Mouse (Mus musculus) forebrain, embryonic 11.5 days (tissue): ENCODE measurements around the gene Nek5. TPM values are rescaled to one million over a fixed set of nuclear protein-coding genes. Genes with fewer than 3 reads are reported as not detected.
A peak's percentile ranks its signal among the peaks of the same experiment; 100 is the strongest.

Experiments
- ATAC-seq: fragments of 200-750 bp; cut with Nextera tagmentation; replicated peaks from 2 replicates; pipeline ENCODE4 v1.8.0; 2017; ENCODE audit warnings: moderate TSS enrichment; ENCODE audit not compliant: low FRiP score
- DNase-seq: peaks from one replicate; pipeline ENCODE4 v3.0.0-alpha.2; 2017; ENCODE audit warnings: low spot score
- H3K27ac ChIP-seq: fragments of 300-500 bp; sonication (generic); 2 replicates; pipeline ENCODE4 v1.5.1; 2014; ENCODE audit warnings: low read depth, low read length
- H3K27me3 ChIP-seq: fragments of 300-500 bp; sonication (generic); 2 replicates; pipeline ENCODE4 v1.6.1; 2014; ENCODE audit warnings: mild to moderate bottlenecking, low read length, mixed read lengths; ENCODE audit not compliant: control insufficient read depth, insufficient read depth
- H3K36me3 ChIP-seq: fragments of 300-500 bp; sonication (generic); 2 replicates; pipeline ENCODE4 v1.6.1; 2014; ENCODE audit warnings: mild to moderate bottlenecking, low read length, moderate library complexity, mixed read lengths; ENCODE audit not compliant: control insufficient read depth, insufficient read depth
- H3K4me1 ChIP-seq: fragments of 300-500 bp; sonication (generic); replicated peaks from 2 replicates; pipeline ENCODE4 v1.6.1; 2014; ENCODE audit warnings: low read length, mixed read lengths; ENCODE audit not compliant: control insufficient read depth, insufficient read depth
- H3K4me2 ChIP-seq: fragments of 300-500 bp; sonication (generic); 2 replicates; pipeline ENCODE4 v1.6.1; 2014; ENCODE audit warnings: low read depth, mild to moderate bottlenecking, low read length, moderate library complexity, mixed read lengths; ENCODE audit not compliant: severe bottlenecking
- H3K4me3 ChIP-seq: fragments of 300-500 bp; sonication (generic); 2 replicates; pipeline ENCODE4 v1.5.1; 2014; ENCODE audit warnings: low read depth, low read length
- H3K9ac ChIP-seq: fragments of 300-500 bp; sonication (generic); 2 replicates; pipeline ENCODE4 v1.6.1; 2014; ENCODE audit warnings: low read length
- H3K9me3 ChIP-seq: fragments of 300-500 bp; sonication (generic); 2 replicates; pipeline ENCODE4 v1.6.1; 2016; ENCODE audit warnings: low read length, mixed read lengths; ENCODE audit not compliant: control insufficient read depth
- WGBS: fragments of 180-500 bp; shearing (Covaris S2); extraction: QIAGEN DNeasy Blood & Tissue Kit; methylation state at CpG from one replicate; pipeline ENCODE4 v1.1.7; 2014; 5-methylcytosine and 5-hydroxymethylcytosine counted together
- polyA plus RNA-seq: library from polyadenylated mRNA; unstranded; fragments of >200 nt; fragmentation: Nextera tagmentation; extraction: Ambion mirVana; gene quantifications from 2 replicates; pipeline ENCODE4 v1.2.1, GENCODE M21; 2014

Nek5 gene
- polyA plus RNA-seq, 1 experiment from 2014 or later: 0.24 TPM

- ATAC-seq (peak; percentile 75), DNase-seq (peak; percentile 73)
- no peaks in the 10 kb centered on the region for H3K4me1 ChIP-seq
- no peak overlapping the region for H3K27ac ChIP-seq
- H3K4me2 ChIP-seq: no peak overlapping the region
- no peak overlapping the region for H3K9ac ChIP-seq
- no peaks in the 10 kb centered on the region for H3K27me3 ChIP-seq
- no peak overlapping the region for H3K4me3 ChIP-seq
- no peaks in the 10 kb centered on the region for H3K9me3 ChIP-seq
- 77% methylated on average over 2 of the region's 2 CpGs for WGBS
- H3K36me3 ChIP-seq: no peaks in the 10 kb centered on the region
Observed at GRCm38 (mm10) chr8:22047699-22048464, 77.0 kb downstream of the Nek5 start.

DNA sequence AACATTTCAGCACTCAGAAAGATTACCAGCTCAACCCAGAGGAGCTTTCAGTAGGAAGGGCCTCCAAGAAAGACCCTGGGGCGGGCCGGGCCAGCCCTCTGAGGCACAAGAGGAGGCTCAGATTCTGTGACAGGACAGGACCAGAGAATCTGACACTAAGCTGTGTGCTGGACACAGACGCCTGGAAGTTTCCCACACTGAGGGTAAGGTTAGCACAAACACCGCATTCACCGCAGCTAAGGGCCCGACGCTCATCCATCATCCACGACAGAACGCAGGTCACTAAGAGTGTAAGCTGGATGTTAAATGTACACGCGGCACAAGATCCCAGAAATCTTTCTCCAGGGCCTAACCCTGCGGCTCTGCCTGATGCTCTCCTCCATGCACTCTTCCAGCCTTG lies 81.1 kb downstream of the Nek5 start:
- no peak overlapping the region for H3K27ac ChIP-seq
- no peak overlapping the region for H3K4me3 ChIP-seq
- no peak overlapping the region for H3K4me2 ChIP-seq
- H3K9ac ChIP-seq: no peak overlapping the region
- ATAC-seq (no peak), DNase-seq (no peak)
- no peaks in the 10 kb centered on the region for H3K36me3 ChIP-seq
- 72% methylated on average over 12 of the region's 12 CpGs for WGBS
- peaks cover 4% of the 10 kb centered on the region; the same call in 1 of the 2 replicates for H3K4me1 ChIP-seq
- H3K27me3 ChIP-seq: no peaks in the 10 kb centered on the region
- H3K9me3 ChIP-seq: no peaks in the 10 kb centered on the region

DNA sequence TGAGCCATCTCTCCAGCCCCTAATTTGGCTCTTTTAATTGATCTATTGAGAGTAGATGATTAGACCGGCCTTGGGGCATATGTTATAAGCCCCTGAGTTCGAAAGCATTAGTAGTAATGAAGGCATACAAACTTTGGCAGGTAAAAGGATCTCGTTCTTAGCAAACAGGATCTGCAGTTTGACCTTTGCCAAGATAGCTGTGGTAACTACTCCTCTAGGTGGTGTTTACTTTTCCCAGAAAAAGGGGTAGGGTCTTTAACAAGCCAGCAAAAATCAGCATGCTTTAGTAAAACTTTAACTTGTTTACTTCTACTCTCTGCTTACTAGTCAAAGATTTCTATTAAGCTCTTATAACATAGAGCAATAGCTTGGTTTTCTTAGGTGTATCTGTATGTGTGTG lies 82.3 kb downstream of the Nek5 start:
- H3K27ac ChIP-seq: no peak overlapping the region
- no peaks in the 10 kb centered on the region for H3K9me3 ChIP-seq
- H3K27me3 ChIP-seq: no peaks in the 10 kb centered on the region
- no peak overlapping the region for H3K4me2 ChIP-seq
- ATAC-seq: no peak
- DNase-seq: no peak
- WGBS: 86% methylated on average over 3 of the region's 3 CpGs
- no peak overlapping the region for H3K4me3 ChIP-seq
- no peak overlapping the region for H3K9ac ChIP-seq
- peaks cover 4% of the 10 kb centered on the region; the same call in 1 of the 2 replicates for H3K4me1 ChIP-seq
- no peaks in the 10 kb centered on the region for H3K36me3 ChIP-seq

DNA sequence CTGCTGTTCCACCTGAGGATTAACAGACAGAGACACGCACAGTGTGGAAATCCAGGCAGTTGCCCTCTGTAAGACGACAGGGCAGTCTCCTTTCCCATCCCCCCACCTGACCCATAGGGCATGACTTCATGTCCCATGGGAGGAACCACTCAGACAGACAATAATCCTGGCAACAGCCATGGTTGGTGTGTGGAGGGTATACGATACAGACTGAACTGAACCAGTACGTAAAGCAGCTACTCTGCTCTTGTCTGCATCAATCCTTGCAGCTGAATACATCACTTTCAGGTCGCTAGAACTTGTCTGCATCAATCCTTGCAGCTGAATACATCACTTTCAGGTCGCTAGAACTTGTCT lies 84.7 kb downstream of the Nek5 start:
- no peaks in the 10 kb centered on the region for H3K9me3 ChIP-seq
- no peak overlapping the region for H3K4me3 ChIP-seq
- H3K4me1 ChIP-seq: peaks cover 4% of the 10 kb centered on the region; the same call in 1 of the 2 replicates
- DNase-seq (no peak), ATAC-seq (0 out of 2 replicates have a peak, but pooled peaks have one; percentile 30)
- H3K4me2 ChIP-seq: no peak overlapping the region
- H3K27me3 ChIP-seq: no peaks in the 10 kb centered on the region
- WGBS: 32% methylated on average over 6 of the region's 6 CpGs
- no peak overlapping the region for H3K27ac ChIP-seq
- no peaks in the 10 kb centered on the region for H3K36me3 ChIP-seq
- no peak overlapping the region for H3K9ac ChIP-seq

DNA sequence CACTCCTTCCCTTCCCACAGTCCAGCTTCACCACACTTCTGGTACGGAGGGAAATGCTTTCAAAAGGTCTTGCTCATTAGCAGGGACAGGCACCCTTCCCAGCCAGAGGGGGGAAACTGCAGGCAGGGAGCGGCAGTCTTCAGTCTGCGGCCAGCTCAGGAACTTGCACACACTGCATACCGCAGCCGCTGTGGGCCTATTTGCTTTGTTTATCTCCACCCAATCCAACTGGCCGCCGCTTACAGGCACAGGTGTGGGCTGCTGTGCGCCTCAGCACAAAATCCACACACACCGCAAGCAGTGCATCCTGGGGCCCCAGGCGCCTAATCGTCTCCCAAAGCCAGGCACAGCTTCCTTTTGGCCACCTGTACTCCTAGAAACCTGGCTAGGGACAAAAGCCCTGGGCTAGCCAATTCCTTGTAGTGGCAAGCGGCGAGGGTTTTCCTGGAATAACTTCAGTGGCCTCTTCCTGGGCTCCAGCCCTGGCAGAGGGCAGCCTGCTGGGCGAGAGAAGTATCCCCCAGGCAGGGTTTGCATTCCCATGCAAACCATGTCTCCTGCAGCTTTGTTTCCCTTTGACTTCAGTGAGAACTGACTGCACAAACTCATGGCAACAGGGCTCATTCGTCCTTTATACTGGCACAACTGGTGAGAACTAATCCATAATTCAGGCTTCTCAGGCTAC lies 85.2 kb downstream of the Nek5 start:
- DNase-seq (peak; percentile 56), ATAC-seq (no peak; the same call in 1 of the 2 replicates)
- no peaks in the 10 kb centered on the region for H3K9me3 ChIP-seq
- H3K36me3 ChIP-seq: no peaks in the 10 kb centered on the region
- no peak overlapping the region for H3K9ac ChIP-seq
- 13% methylated on average over 15 of the region's 15 CpGs for WGBS
- H3K4me3 ChIP-seq: no peak overlapping the region
- H3K27ac ChIP-seq: no peak overlapping the region
- H3K4me1 ChIP-seq: peaks cover 4% of the 10 kb centered on the region; the same call in 1 of the 2 replicates
- H3K4me2 ChIP-seq: no peak overlapping the region
- no peaks in the 10 kb centered on the region for H3K27me3 ChIP-seq

GRCm38 (mm10) chr8:22037022-22037421 lies 87.8 kb downstream of the Nek5 start:
- H3K4me1 ChIP-seq: peaks cover 4% of the 10 kb centered on the region; the same call in 1 of the 2 replicates
- DNase-seq: no peak
- no peaks in the 10 kb centered on the region for H3K27me3 ChIP-seq
- no peaks in the 10 kb centered on the region for H3K36me3 ChIP-seq
- no peak overlapping the region for H3K4me2 ChIP-seq
- H3K27ac ChIP-seq: no peak overlapping the region
- H3K4me3 ChIP-seq: no peak overlapping the region
- no peak for ATAC-seq
- H3K9me3 ChIP-seq: no peaks in the 10 kb centered on the region
- WGBS: 81% methylated on average over 7 of the region's 7 CpGs
- H3K9ac ChIP-seq: no peak overlapping the region

- Histone ChIP-seq H3K27ac (no peak overlapping the region), H3K9ac (no peak overlapping the region), H3K4me3 (no peak overlapping the region), H3K9me3 (no peaks in the 10 kb centered on the region), H3K4me1 (peaks cover 4% of the 10 kb centered on the region; the same call in 1 of the 2 replicates), H3K4me2 (no peak overlapping the region), H3K36me3 (no peaks in the 10 kb centered on the region), H3K27me3 (no peaks in the 10 kb centered on the region)
- 86% methylated on average over 9 of the region's 9 CpGs for WGBS
- no peak for DNase-seq
- no peak for ATAC-seq
Observed at GRCm38 (mm10) chr8:22036137-22036536, 88.7 kb downstream of the Nek5 start.

- Histone ChIP-seq H3K4me3 (no peak overlapping the region), H3K9ac (no peak overlapping the region), H3K27me3 (no peaks in the 10 kb centered on the region), H3K9me3 (no peaks in the 10 kb centered on the region), H3K4me1 (no peaks in the 10 kb centered on the region), H3K36me3 (no peaks in the 10 kb centered on the region), H3K27ac (no peak overlapping the region), H3K4me2 (no peak overlapping the region)
- 91% methylated on average over 3 of the region's 3 CpGs for WGBS
- DNase-seq (no peak), ATAC-seq (no peak)
Observed at GRCm38 (mm10) chr8:22030990-22031389, 93.9 kb downstream of the Nek5 start.
